Mouse (Mus musculus) limb, embryonic 10.5 days (tissue): Measurements from ENCODE around the gene Dnajb2. TPM values are rescaled to one million over a fixed set of nuclear protein-coding genes. Genes with fewer than 3 reads are reported as not detected.
"Not testable (repeated sequence)": the region's sequence is repeated elsewhere in the genome, so short reads cannot be mapped to it uniquely, and the experiment has no call there.

Experiments
- DNase-seq: peaks from one replicate; pipeline ENCODE4 v3.0.0-alpha.2; 2017; ENCODE audit warnings: low spot score
- H3K27ac ChIP-seq: fragments of 300-500 bp; sonication (generic); 2 replicates; pipeline ENCODE4 v1.5.1; 2016; ENCODE audit warnings: mild to moderate bottlenecking
- H3K27me3 ChIP-seq: fragments of 300-500 bp; sonication (generic); 2 replicates; pipeline ENCODE4 v1.6.1; 2016; ENCODE audit warnings: low read depth, mild to moderate bottlenecking; ENCODE audit not compliant: poor library complexity, severe bottlenecking
- H3K36me3 ChIP-seq: fragments of 300-500 bp; sonication (generic); 2 replicates; pipeline ENCODE4 v1.6.1; 2016; ENCODE audit warnings: mild to moderate bottlenecking, moderate library complexity
- H3K4me1 ChIP-seq: fragments of 300-500 bp; sonication (generic); 2 replicates; pipeline ENCODE4 v1.6.1; 2016
- H3K4me3 ChIP-seq: fragments of 300-500 bp; sonication (generic); 2 replicates; pipeline ENCODE4 v1.5.1; 2016; ENCODE audit warnings: mild to moderate bottlenecking, moderate library complexity
- H3K9me3 ChIP-seq: fragments of 300-500 bp; sonication (generic); replicated peaks from 2 replicates; pipeline ENCODE4 v1.6.1; 2016; ENCODE audit warnings: mild to moderate bottlenecking
- WGBS: fragments of 180-500 bp; shearing (Covaris S2); methylation state at CpG from one replicate; pipeline ENCODE4 v1.1.7; 2016; 5-methylcytosine and 5-hydroxymethylcytosine counted together
- polyA plus RNA-seq: library from polyadenylated mRNA; unstranded; fragments of >200 nt; fragmentation: Nextera tagmentation; extraction: Ambion mirVana; gene quantifications from 2 replicates; pipeline ENCODE4 v1.2.1, GENCODE M21; 2016

The Dnajb2 gene
- polyA plus RNA-seq, 1 experiment from 2014 or later: 29.9 TPM

- Histone ChIP-seq H3K27ac (no peak overlapping the region), H3K4me1 (no peaks in the 10 kb centered on the region), H3K9me3 (no peaks in the 10 kb centered on the region), H3K36me3 (no peaks in the 10 kb centered on the region), H3K4me3 (no peak overlapping the region), H3K27me3 (peaks cover 32% of the 10 kb centered on the region)
- no peak for DNase-seq
- 87% methylated on average over 3 of the region's 3 CpGs for WGBS
Measured at GRCm38 (mm10) chr1:75225473-75225872, 10.7 kb upstream of the Dnajb2 start.

DNA sequence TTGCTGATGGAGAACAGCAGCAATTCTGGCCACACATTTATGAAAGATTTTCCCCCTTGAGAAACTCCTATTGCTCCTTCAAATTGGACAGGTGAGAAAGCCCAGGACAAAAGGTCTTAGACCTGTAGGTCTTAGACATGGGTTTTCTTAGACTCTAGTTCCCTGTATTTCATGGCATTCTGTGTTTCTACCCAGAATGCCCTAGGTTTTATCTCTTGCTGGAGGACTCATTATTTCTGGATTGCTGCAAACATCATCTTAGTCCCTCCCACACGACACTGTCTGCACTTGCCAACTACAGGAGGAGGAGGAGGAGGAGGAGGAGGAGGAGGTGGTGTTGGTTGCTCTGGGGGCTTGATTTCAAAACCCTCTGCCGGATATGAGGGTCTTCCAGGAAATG is 10.1 kb upstream of the Dnajb2 start:
- Histone ChIP-seq H3K9me3 (no peaks in the 10 kb centered on the region), H3K4me1 (no peaks in the 10 kb centered on the region), H3K27ac (no peak overlapping the region), H3K27me3 (peaks cover 25% of the 10 kb centered on the region), H3K4me3 (no peak overlapping the region), H3K36me3 (no peaks in the 10 kb centered on the region)
- no peak for DNase-seq
- WGBS: 66% methylated on average over 2 of the region's 2 CpGs

GRCm38 (mm10) chr1:75227653-75228052 is 8.6 kb upstream of the Dnajb2 start:
- H3K4me1 ChIP-seq: no peaks in the 10 kb centered on the region
- no peaks in the 10 kb centered on the region for H3K9me3 ChIP-seq
- no peak for DNase-seq
- 80% methylated on average over 1 of the region's 1 CpGs for WGBS
- no peaks in the 10 kb centered on the region for H3K36me3 ChIP-seq
- H3K27me3 ChIP-seq: peaks cover 10% of the 10 kb centered on the region; the same call in 1 of the 2 replicates
- H3K4me3 ChIP-seq: no peak overlapping the region
- H3K27ac ChIP-seq: no peak overlapping the region

DNA sequence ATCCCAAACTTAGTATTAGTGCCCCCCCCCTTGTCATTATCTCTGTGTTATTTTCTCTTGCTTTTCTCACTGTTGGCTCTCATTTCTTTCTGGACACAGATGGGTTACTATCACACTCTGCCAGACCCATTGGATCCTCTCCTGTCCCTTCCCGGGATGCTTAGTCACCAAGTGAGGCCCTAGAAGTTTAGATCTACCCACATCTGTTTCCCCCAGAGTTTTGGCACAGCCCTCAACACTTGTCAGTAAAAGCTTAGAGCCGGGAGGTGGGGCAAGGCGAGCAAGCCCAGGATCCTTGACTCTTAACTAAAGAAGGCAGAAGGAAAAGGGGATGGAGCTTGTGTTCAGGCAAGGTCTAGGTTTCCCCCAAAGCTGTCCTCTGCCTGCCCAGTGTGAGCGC is 7.0 kb upstream of the Dnajb2 start:
- no peak overlapping the region for H3K27ac ChIP-seq
- no peaks in the 10 kb centered on the region for H3K4me1 ChIP-seq
- no peaks in the 10 kb centered on the region for H3K27me3 ChIP-seq
- no peaks in the 10 kb centered on the region for H3K9me3 ChIP-seq
- DNase-seq: no peak
- 77% methylated on average over 4 of the region's 4 CpGs for WGBS
- no peaks in the 10 kb centered on the region for H3K36me3 ChIP-seq
- H3K4me3 ChIP-seq: no peak overlapping the region

DNA sequence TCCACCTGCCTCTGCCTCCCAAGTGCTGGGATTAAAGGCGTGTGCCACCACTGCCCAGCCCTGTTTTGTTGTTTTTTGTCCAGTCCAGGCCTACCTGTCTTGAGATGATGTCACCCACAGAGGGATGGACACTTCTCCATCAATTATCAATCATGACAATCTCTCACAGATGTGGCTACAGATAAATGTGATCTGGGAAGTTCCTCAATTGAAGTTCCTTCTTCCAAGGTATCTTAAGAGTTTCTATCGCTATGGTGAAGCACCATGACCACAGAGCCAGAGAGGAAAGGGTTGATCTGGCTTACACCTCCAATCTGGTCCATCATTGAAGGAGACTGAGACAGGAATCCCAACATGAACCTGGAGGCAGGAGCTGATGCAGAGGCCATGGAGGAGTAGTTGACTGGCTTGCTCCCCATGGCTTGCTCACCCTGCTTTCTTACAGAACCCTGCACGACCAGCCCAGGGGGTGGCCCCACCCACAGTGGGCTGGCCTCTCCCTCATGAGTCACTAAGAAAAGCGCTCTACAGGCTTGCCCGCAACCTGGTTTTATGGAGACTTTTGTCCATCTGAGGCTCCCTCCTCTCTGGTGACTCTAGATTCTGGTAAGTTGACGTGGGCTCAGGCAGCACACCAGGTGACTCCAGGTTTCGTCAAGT is 5.7 kb upstream of the Dnajb2 start:
- H3K27ac ChIP-seq: no peak overlapping the region
- H3K9me3 ChIP-seq: no peaks in the 10 kb centered on the region
- H3K27me3 ChIP-seq: no peaks in the 10 kb centered on the region
- H3K4me3 ChIP-seq: no peak overlapping the region
- no peaks in the 10 kb centered on the region for H3K36me3 ChIP-seq
- 76% methylated on average over 7 of the region's 7 CpGs for WGBS
- H3K4me1 ChIP-seq: peaks cover 6% of the 10 kb centered on the region; the same call in 1 of the 2 replicates
- no peak for DNase-seq

DNA sequence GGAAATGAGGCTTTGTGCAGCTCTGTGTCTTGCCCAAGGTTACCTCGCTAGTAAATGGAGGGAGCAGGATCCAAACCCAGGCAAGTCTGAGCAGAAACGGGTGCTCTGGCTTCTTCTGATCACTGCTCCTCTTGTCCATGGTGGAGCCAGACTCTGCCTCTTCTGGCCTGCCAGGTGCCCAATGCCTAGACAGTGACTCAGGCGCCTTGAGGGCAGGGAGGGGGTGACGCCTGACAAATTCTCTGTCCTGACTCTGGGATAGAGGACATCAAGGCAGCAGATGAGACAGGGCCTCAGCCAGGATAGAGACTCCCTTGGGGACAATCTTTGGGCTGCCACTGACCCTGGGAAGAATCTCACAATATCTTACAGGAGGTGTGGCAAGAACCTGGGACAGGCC is 5.0 kb upstream of the Dnajb2 start:
- WGBS: 82% methylated on average over 4 of the region's 4 CpGs
- no peaks in the 10 kb centered on the region for H3K9me3 ChIP-seq
- no peak for DNase-seq
- peaks cover 13% of the 10 kb centered on the region for H3K4me1 ChIP-seq
- H3K27me3 ChIP-seq: no peaks in the 10 kb centered on the region
- H3K36me3 ChIP-seq: no peaks in the 10 kb centered on the region
- no peak overlapping the region for H3K27ac ChIP-seq
- H3K4me3 ChIP-seq: no peak overlapping the region

DNA sequence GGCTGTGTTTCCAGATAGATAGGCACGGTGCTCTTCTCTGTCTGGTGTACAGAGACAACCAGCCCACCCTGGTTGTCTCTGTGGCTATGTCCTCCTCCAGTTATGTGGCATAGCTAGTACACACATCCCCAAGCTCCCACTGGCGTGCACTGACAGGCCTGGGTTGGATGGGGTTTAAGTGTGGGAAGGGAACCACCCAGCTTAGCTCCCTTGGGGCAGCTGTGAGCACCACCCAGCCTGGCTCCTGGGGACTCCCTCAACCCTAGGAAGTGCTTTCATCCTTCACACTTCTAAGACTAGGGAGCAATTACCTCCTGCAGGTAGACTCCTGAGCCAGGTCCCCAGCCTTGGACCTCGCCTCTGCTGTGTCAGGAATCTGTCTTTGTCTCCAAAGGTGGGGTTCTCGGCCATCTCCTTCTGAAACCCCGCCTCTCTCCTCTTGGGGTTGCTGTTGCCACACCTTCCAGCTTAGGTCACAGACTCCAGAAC is 4.5 kb upstream of the Dnajb2 start, which contains the start of gene A630095N17Rik:
TSS of gene A630095N17Rik (minus strand) at position 439 of the 489 bp plus-strand sequence.
- no peak for DNase-seq
- no peaks in the 10 kb centered on the region for H3K36me3 ChIP-seq
- no peak within 1 kb of the TSS for H3K4me3 ChIP-seq
- H3K27me3 ChIP-seq: no peaks in the 10 kb centered on the region
- H3K4me1 ChIP-seq: peaks cover 18% of the 10 kb centered on the region
- 72% methylated on average over 5 of the region's 5 CpGs for WGBS
- H3K9me3 ChIP-seq: no peaks in the 10 kb centered on the region
- no peak within 1 kb of the TSS for H3K27ac ChIP-seq

- 62% methylated on average over 4 of the region's 4 CpGs for WGBS
Measured at GRCm38 (mm10) chr1:75232489-75232888, 3.7 kb upstream of the Dnajb2 start.

DNA sequence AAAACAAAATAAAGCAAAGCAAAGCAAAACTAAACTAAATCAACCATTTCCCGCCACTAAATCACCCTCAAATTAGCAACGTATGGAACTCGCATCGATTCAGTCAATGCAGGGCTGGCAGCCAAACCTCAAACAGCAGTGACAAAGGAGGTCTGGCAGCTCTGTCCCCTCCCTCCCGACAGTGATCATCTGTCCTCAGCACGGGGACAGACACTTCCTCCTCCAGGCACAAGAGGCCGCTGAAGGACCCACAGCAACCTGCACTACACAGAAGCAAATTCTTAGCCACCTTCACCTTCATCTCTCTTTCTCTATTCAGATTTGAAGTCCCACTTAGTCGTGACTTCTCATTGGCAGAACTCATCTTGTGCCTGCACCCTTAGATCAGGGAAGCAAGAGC is 1.6 kb upstream of the Dnajb2 start:
- Histone ChIP-seq H3K9me3 (no peaks in the 10 kb centered on the region), H3K27me3 (no peaks in the 10 kb centered on the region), H3K4me3 (no peak overlapping the region), H3K36me3 (no peaks in the 10 kb centered on the region), H3K4me1 (peaks cover 26% of the 10 kb centered on the region), H3K27ac (no peak overlapping the region)
- WGBS: 5% methylated on average over 8 of the region's 8 CpGs
- peak; percentile 48 for DNase-seq

More at GRCm38 (mm10) chr1:75232489-75232888, 3.7 kb upstream of the Dnajb2 start:
- not testable (repeated sequence) for H3K9me3 ChIP-seq, DNase-seq, H3K27me3 ChIP-seq, H3K36me3 ChIP-seq, H3K27ac ChIP-seq, H3K4me3 ChIP-seq
- H3K4me1 ChIP-seq: peaks cover 25% of the 10 kb centered on the region

GRCm38 (mm10) chr1:75239591-75239990 is 3.4 kb downstream of the Dnajb2 start:
- Histone ChIP-seq H3K27ac (peak overlapping the region; percentile 9; the same call in 1 of the 2 replicates), H3K36me3 (peaks cover 30% of the 10 kb centered on the region), H3K4me3 (no peak overlapping the region), H3K4me1 (peaks cover 25% of the 10 kb centered on the region), H3K27me3 (no peaks in the 10 kb centered on the region), H3K9me3 (no peaks in the 10 kb centered on the region)
- 83% methylated on average over 10 of the region's 10 CpGs for WGBS
- DNase-seq: peak; percentile 26

DNA sequence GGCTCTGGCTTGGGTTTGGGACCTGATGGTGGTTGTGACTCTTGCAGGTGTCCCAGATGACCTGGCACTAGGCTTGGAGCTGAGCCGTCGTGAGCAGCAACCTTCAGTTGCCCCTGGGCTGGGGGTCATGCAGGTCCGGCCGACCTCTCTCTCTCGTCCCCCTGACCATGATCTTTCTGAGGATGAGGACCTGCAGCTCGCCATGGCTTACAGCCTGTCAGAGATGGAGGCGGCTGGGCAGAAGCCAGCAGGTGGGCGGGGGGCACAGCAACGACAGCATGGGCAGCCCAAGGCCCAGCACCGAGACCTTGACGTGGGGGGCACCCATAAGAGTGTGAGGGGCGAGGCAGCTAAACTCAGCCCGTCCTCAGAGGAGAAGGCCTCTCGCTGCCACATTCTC is 7.2 kb downstream of the Dnajb2 start:
- no peaks in the 10 kb centered on the region for H3K9me3 ChIP-seq
- WGBS: 85% methylated on average over 14 of the region's 14 CpGs
- no peak for DNase-seq
- H3K4me1 ChIP-seq: peaks cover 13% of the 10 kb centered on the region
- H3K4me3 ChIP-seq: no peak overlapping the region
- no peaks in the 10 kb centered on the region for H3K27me3 ChIP-seq
- H3K36me3 ChIP-seq: peaks cover 35% of the 10 kb centered on the region
- H3K27ac ChIP-seq: no peak overlapping the region

DNA sequence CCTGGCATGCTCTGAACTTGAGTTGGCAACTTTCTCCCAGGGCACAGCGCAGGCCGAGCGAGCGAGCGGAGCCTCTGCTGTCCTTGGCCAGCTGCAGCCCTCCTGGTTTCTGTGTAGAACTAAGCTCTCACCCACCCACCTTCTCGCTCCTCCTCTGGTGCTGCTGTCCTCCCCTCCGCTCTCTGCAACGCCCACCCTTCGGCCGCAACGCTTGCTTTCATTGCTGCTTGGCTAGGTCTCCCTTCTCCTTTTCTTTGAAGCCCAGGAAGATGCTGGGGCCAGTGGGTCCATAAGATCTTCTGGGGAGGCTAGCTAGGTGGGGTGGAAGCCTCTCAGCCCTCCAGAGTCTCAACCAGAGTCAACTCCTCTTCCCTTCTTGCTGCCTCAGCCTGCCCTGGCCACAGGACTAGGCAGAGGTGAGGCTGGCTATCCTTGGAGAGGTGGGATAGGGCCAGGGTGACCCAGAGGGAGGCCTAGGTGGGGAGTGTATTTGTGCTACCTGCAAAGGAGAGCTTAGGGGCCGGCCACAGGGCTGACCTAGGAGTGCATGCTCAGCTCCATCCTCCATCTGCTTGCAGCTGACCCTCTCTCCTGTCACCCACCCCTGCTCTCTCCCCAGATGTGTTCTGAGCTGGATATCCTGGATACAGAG is 8.1 kb downstream of the Dnajb2 start:
- Histone ChIP-seq H3K36me3 (peaks cover 35% of the 10 kb centered on the region), H3K27ac (no peak overlapping the region), H3K4me1 (peaks cover 15% of the 10 kb centered on the region), H3K4me3 (no peak overlapping the region), H3K9me3 (no peaks in the 10 kb centered on the region), H3K27me3 (no peaks in the 10 kb centered on the region)
- no peak for DNase-seq
- 84% methylated on average over 12 of the region's 12 CpGs for WGBS

DNA sequence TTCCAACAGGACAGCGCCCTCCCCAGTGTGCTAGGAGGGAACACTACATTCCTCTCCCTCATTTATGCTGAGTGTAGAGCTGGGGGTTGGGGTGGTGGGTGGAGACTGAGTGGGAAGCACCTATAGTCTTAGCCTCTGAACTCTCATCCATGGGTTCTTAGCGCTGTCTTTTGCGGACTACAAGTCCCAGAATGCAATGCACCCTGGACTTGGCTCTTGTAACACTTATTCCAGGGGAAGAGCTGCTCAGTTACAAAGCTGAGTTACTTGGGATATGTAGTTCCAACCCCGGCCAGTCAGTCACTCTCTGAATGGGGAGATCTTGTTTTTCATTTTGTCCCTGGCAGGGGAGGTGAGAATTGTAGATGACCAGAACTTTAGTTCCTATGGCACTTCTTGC is 8.6 kb downstream of the Dnajb2 start:
- WGBS: 9% methylated on average over 4 of the region's 4 CpGs
- Histone ChIP-seq H3K4me1 (peaks cover 15% of the 10 kb centered on the region), H3K4me3 (no peak overlapping the region), H3K36me3 (peaks cover 35% of the 10 kb centered on the region), H3K27ac (no peak overlapping the region), H3K27me3 (no peaks in the 10 kb centered on the region), H3K9me3 (no peaks in the 10 kb centered on the region)
- no peak for DNase-seq
